Mouse (Mus musculus) kidney, adult 2 months (tissue): ENCODE measurements at regions not wholly inside any gene's neighbourhood (a gene's known extent, or its start where the extent isn't known, plus 50 kb on each side); places are given as distances from the start of the nearest gene placed in this dataset.

Source experiments
- CTCF ChIP-seq: fragments of 200-500 bp; conservative IDR thresholded peaks from 2 replicates; pipeline ENCODE4 v1.5.1; 2011; ENCODE audit warnings: low read depth, mild to moderate bottlenecking, control low read depth, low read length, moderate library complexity, mixed read lengths; ENCODE audit not compliant: insufficient read depth, insufficient read length
- POLR2A ChIP-seq: fragments of 200-500 bp; IDR thresholded peaks from one replicate; pipeline ENCODE4 v1.6.1; 2011; ENCODE audit warnings: low read depth, low read length, control low read depth

DNA sequence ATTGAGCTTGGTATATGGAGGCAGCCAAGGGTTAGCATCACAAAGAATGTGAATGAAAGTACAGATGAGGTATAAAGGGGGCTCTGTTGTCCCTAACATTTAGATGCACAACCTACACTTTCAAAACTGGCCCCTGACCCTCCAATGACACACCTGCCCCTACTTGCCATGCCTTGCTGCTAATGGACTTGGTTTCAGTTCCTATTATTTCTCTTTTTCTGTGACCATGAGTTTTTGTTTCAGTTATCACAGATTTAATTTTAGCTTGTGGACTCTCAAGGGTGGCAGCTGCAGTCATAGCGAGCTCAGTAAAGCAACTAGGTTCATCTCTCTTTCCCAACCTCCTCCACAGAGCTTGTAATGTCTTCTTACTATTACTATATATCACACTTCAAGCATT lies 150.3 kb downstream of the Hira start:
- TF ChIP-seq POLR2A (no peak), CTCF (no peak)
